Mouse (Mus musculus) cerebellum, postnatal 4 days (tissue): ENCODE results near the gene Lipo1.
"Not testable (repeated sequence)": the region's sequence is repeated elsewhere in the genome, so short reads cannot be mapped to it uniquely, and the experiment has no call there.

ENCODE experiments used
- DNase-seq, 2 experiments: peaks; one replicate each; pipeline ENCODE4 v3.0.0; 2022; ENCODE audit warnings: low spot score in 2 of 2, mixed read lengths in 1 of 2

Lipo1 gene

DNA sequence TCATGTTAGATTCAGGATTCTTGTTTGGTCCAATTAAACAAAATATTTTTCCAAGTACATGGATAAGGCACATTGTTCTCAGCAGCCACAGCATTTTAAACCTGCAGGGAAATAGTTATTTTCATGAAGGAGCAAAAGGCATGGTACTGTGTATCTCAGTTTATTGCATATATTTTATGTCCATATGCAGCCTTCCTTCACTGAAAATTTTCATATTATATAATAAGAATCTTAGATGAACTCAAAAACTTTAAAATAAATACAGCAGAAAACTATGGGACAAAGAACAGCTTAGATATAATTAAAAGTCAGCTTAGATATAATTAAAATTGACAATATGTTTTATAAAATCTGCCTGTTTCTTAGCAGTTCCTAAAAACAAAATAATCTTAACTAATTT lies at the start of gene Lipo1:
Gene Lipo1 (minus strand): TSS at position 101 of the 400 bp plus-strand sequence.
- not testable (repeated sequence) for DNase-seq

DNA sequence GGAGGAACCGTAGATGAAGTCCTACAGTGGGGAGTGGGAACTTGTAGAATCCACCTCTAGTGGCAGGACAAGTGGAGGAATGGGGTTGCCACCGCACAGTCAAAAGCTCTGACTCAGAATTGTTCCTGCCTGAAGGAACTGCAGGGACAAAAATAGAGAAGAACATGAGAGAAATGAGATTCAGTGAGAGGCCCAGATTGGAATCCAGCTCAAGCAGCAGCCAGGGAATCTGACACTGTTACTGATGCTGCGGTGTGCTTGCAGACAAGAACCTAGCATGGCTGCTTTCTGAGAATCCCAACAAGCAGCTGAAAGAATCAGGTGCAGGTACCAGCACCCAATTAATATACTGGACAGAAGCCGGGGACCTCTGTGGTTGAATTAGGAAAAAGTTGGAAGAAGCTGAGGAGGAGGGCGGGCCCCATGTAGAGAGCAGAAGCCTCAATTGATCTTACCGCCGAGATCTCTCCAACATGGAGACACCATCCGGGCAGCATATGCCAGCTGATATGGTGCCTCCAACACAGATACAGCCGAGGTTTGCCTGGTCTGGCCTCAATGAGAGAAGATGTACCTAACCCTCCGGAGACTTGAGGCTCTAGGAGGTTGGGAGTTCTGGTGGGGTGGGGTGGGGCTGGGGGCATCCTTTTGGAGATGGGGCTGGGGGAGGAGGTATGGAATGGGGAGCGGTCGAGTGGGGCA lies 532 bp downstream of the Lipo1 start:
- no peak for DNase-seq

DNA sequence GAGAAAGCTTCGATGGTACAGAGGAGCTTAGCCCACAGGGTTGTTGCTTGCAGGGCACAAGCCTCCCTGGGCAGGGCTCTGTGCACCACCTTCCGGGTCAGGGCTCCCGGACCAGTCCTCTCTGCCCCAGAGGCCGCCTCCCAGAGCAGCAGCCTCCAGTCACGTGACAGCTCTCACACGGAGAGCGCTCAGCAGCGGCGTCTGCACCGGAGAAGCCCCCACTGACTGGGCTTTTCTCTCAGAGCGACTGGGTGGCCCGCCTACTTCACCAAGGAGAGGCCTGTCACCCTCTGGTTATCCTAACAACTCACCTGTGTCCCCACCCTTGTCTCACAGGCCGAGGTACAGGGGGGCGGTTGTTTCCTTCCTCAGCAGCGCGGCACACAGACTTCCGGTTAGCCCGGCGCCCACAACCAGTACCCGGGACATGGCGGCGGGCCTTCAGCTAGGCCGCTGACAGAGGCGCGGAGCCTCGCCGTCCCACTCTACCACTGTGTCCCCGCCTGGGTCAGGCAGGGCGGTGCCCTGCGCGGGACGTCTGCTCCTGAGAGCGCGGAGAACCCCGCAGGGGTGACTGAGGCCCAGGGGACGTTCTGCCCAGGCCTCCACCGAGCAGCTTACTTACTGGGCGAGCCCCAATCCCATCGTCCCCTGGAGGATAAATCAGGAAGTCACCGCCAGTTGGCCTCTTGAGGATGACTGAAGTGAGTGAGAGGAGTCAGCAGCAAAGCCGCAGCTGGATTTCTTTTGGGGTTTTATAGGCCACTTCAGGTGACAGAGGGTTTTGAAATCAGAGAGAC lies 25.8 kb downstream of the Lipo1 start, which contains the start of gene Lipo3:
Gene Lipo3 (minus strand): TSS at position 665 of the 800 bp plus-strand sequence.
- peak; percentile 19 to 20 for DNase-seq

DNA sequence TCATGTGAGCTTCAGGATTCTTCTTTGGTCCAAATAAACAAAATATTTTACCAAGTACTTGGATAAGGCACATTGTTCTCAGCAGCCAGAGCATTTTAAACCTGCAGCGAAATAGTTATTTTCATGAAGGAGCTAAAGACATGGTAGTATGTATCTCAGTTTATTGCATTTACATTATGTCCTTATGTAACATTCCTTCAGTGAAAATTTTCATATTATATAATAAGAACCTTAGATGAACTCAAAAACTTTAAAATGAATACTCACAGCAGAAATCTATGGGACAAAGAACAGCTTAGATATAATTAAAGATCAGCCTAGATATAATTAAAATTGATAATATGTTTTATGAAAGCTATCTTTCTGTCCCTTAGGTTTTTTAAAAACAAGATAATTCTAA lies 36.0 kb downstream of the Lipo1 start, which contains the start of gene Lipo2:
Gene Lipo2 (minus strand): TSS at position 101 of the 400 bp plus-strand sequence.
- DNase-seq, result not testable (repeated sequence)
